Mouse (Mus musculus) bone marrow, adult 2 months (tissue): ENCODE measurements around the gene Arhgef11. TPM values are rescaled to one million over a fixed set of nuclear protein-coding genes. Genes with fewer than 3 reads are reported as not detected.

Source experiments
- H3K27ac ChIP-seq: fragments of 200-500 bp; 2 replicates; pipeline ENCODE4 v1.5.1; 2012; ENCODE audit warnings: low read depth, mild to moderate bottlenecking, control low read depth, inconsistent platforms, low read length; ENCODE audit not compliant: control insufficient read depth, poor library complexity, insufficient read depth
- H3K4me1 ChIP-seq: fragments of 200-500 bp; 2 replicates; pipeline ENCODE4 v1.6.1; 2011; ENCODE audit warnings: low read length; ENCODE audit not compliant: control insufficient read depth, insufficient read depth
- H3K4me3 ChIP-seq: fragments of 200-500 bp; replicated peaks from 2 replicates; pipeline ENCODE3; 2011; ENCODE audit warnings: mild to moderate bottlenecking, low read depth, low read length, control low read depth; ENCODE audit not compliant: control insufficient read depth
- CTCF ChIP-seq: fragments of 200-500 bp; IDR thresholded peaks from 2 replicates; pipeline ENCODE4 v1.5.1; 2011; ENCODE audit warnings: low read length, control low read depth; ENCODE audit not compliant: control insufficient read depth, insufficient read depth
- POLR2A ChIP-seq: fragments of 200-500 bp; IDR thresholded peaks from 2 replicates; pipeline ENCODE4 v1.6.1; 2011; ENCODE audit warnings: low read depth, mild to moderate bottlenecking, control low read depth, low read length, borderline replicate concordance; ENCODE audit not compliant: control insufficient read depth
- WGBS: fragments of 180-500 bp; shearing (Covaris S2); methylation state at CpG from one replicate; pipeline ENCODE4 v1.1.7; 2018; 5-methylcytosine and 5-hydroxymethylcytosine counted together
- polyA plus RNA-seq: library from polyadenylated mRNA; stranded (reverse); fragments of >200 nt; gene quantifications from 2 replicates; pipeline ENCODE4 v1.2.4, GENCODE M21; 2011; ENCODE audit warnings: low replicate concordance; ENCODE audit not compliant: missing spikeins, insufficient read depth, insufficient read length

Gene Arhgef11
- polyA plus RNA-seq, 1 experiment, result 4.5 TPM

GRCm38 (mm10) chr3:87649063-87649462 is 31.7 kb downstream of the Arhgef11 start:
- TF ChIP-seq POLR2A (no peak), CTCF (no peak)
- no peak overlapping the region for H3K27ac ChIP-seq
- 69% methylated on average over 3 of the region's 3 CpGs for WGBS
- no peak overlapping the region for H3K4me3 ChIP-seq
- no peaks in the 10 kb centered on the region for H3K4me1 ChIP-seq

- no peak overlapping the region for H3K27ac ChIP-seq
- H3K4me3 ChIP-seq, result no peak overlapping the region
- no peak for TF ChIP-seq POLR2A
- TF ChIP-seq CTCF, result no peak
- no peaks in the 10 kb centered on the region for H3K4me1 ChIP-seq
- WGBS, result 74% methylated on average over 2 of the region's 2 CpGs
Observed at GRCm38 (mm10) chr3:87658348-87658747, 41.0 kb downstream of the Arhgef11 start.

- Histone ChIP-seq H3K27ac (no peak overlapping the region), H3K4me1 (no peaks in the 10 kb centered on the region), H3K4me3 (no peak overlapping the region)
- WGBS, result 79% methylated on average over 9 of the region's 9 CpGs
- TF ChIP-seq POLR2A, result no peak
- TF ChIP-seq CTCF, result no peak
Observed at GRCm38 (mm10) chr3:87659692-87660429, 42.5 kb downstream of the Arhgef11 start.

DNA sequence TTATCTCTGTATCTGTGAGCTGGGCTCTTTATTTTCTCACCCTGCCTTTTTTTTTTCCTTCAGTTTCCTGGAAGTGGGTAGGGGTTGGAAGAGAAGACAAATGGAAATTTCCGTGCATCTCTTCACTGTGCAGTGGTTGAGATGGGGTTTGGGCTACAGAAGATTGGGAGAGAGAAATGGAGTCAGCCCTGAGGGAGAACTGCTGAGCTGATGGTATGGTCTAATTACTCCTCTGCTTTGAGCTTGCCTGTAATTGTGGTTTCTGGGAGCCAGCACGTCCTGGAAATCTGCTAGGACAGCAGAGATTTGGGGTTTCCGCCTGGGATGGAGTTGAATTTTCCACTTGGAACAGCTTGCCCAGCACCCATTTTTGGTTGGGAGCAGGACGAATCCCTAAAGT is 43.1 kb downstream of the Arhgef11 start:
- Histone ChIP-seq H3K4me1 (no peaks in the 10 kb centered on the region), H3K4me3 (no peak overlapping the region), H3K27ac (no peak overlapping the region)
- WGBS, result 77% methylated on average over 4 of the region's 4 CpGs
- no peak for TF ChIP-seq CTCF
- TF ChIP-seq POLR2A, result no peak

DNA sequence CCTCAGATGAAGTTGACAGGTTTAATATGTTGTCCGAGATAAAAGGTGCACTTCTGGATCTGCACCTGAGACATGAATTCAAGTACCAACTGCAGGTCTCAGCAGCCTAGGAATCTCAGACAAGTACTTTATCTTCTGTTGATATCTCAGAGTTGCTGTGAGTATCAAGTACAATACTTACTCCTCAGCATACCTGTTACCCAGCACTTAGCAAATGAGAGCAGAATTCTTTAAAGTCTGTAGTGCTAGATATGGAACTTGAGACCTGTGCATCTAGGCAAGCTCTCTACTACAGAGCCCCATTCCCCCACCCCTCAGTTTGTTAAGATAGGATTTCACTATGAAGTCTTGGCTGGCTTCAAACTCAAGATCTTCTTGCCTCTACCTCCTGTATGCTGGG is 43.9 kb downstream of the Arhgef11 start:
- Histone ChIP-seq H3K27ac (no peak overlapping the region), H3K4me3 (no peak overlapping the region), H3K4me1 (no peaks in the 10 kb centered on the region)
- no peak for TF ChIP-seq POLR2A
- TF ChIP-seq CTCF, result no peak
- WGBS, result 77% methylated on average over 1 of the region's 1 CpGs

GRCm38 (mm10) chr3:87718525-87718924 is 101.2 kb downstream of the Arhgef11 start:
- TF ChIP-seq CTCF, result no peak
- TF ChIP-seq POLR2A, result no peak
- Histone ChIP-seq H3K4me3 (no peak overlapping the region), H3K27ac (no peak overlapping the region)

GRCm38 (mm10) chr3:87724556-87724955 is 107.2 kb downstream of the Arhgef11 start:
- 82% methylated on average over 6 of the region's 6 CpGs for WGBS
- TF ChIP-seq POLR2A (no peak), CTCF (no peak)
- Histone ChIP-seq H3K4me1 (no peaks in the 10 kb centered on the region), H3K27ac (no peak overlapping the region), H3K4me3 (no peak overlapping the region)

More at GRCm38 (mm10) chr3:87718525-87718924, 101.2 kb downstream of the Arhgef11 start:
- no peaks in the 10 kb centered on the region for H3K4me1 ChIP-seq
- 47% methylated on average over 2 of the region's 2 CpGs for WGBS

- Histone ChIP-seq H3K4me3 (no peak overlapping the region), H3K27ac (no peak overlapping the region), H3K4me1 (no peaks in the 10 kb centered on the region)
- TF ChIP-seq CTCF (no peak), POLR2A (no peak)
- WGBS, result 88% methylated on average over 16 of the region's 16 CpGs
Observed at GRCm38 (mm10) chr3:87725396-87726160, 108.2 kb downstream of the Arhgef11 start.
